15 mouse cellular contexts compared by ENCODE assay signal in genomic region chrX:107004496-107004895, GRCm38 (mm10).
"Had no signal": no experiment of that assay in that cellular context is flagged by ENCODE, and none has a peak within 500 bp of the region (broad histone marks: within the 10 kb centered on the region; RNA-seq: fewer than 3 reads in every experiment).

No protein-coding gene starts in this region.

- H3K27ac ChIP-seq: midbrain, embryonic 10.5 days; midbrain, embryonic 12.5 days; neural tube, embryonic 12.5 days; stomach, embryonic 15.5 days; stomach, postnatal 0 days had no signal

- ATAC-seq: midbrain, embryonic 16.5 days had no signal

- H3K27me3 ChIP-seq: neural tube, embryonic 12.5 days; stomach, embryonic 15.5 days had no signal

- H3K9ac ChIP-seq: lung, embryonic 14.5 days; midbrain, embryonic 12.5 days; neural tube, embryonic 12.5 days; stomach, embryonic 15.5 days had no signal

- H3K9me3 ChIP-seq: midbrain, embryonic 10.5 days; midbrain, embryonic 12.5 days; neural tube, embryonic 12.5 days; stomach, embryonic 15.5 days had no signal

- H3K4me1 ChIP-seq: midbrain, embryonic 12.5 days; neural tube, embryonic 12.5 days; stomach, embryonic 15.5 days had no signal

- H3K4me3 ChIP-seq: midbrain, embryonic 10.5 days; midbrain, embryonic 12.5 days; neural tube, embryonic 12.5 days; stomach, embryonic 15.5 days had no signal

- H3K4me2 ChIP-seq: lung, embryonic 14.5 days; midbrain, embryonic 12.5 days; neural tube, embryonic 12.5 days; stomach, embryonic 15.5 days had no signal

- H3K36me3 ChIP-seq: midbrain, embryonic 10.5 days; midbrain, embryonic 12.5 days; neural tube, embryonic 12.5 days; stomach, embryonic 15.5 days had no signal

- DNase-seq: lung, adult 18-20 months; lung, embryonic 14.5 days; lung, postnatal 10 days; lung, postnatal 4 days; midbrain, embryonic 14.5 days; right cerebral cortex, postnatal 14 days; thymus, adult 2 months; thymus, postnatal 25 days; thymus, postnatal 4 days had no signal
